Mouse (Mus musculus) layer of hippocampus, adult 18-20 months (tissue): ENCODE results near the gene Ppil2. TPM values are rescaled to one million over a fixed set of nuclear protein-coding genes. Genes with fewer than 3 reads are reported as not detected.

ENCODE experiments used
- DNase-seq, 2 experiments: peaks; one replicate each; pipeline ENCODE4 v3.0.0; 2022; ENCODE audit warnings: low spot score in 2 of 2
- total RNA-seq, 2 experiments: library from RNA; stranded (reverse); gene quantifications; 2 replicates each; pipeline ENCODE4 v1.2.3; 2021

Gene Ppil2
- total RNA-seq, 2 experiments from 2014 or later = 90.6 to 96.2 TPM

GRCm38 (mm10) chr16:17102630-17103220 lies 8.3 kb downstream of the Ppil2 start:
- no peak for DNase-seq

- DNase-seq = no peak
Measured at GRCm38 (mm10) chr16:17096938-17097337, 14.1 kb downstream of the Ppil2 start.

- no peak for DNase-seq
Measured at GRCm38 (mm10) chr16:17088346-17088745, 22.7 kb downstream of the Ppil2 start.

- DNase-seq = peak; percentile 52 to 67
Measured at GRCm38 (mm10) chr16:17086669-17087193, 24.3 kb downstream of the Ppil2 start.

GRCm38 (mm10) chr16:17086241-17086640 lies 24.8 kb downstream of the Ppil2 start:
- no peak for DNase-seq

GRCm38 (mm10) chr16:17085636-17086035 lies 25.4 kb downstream of the Ppil2 start:
- DNase-seq = no peak

- DNase-seq = no peak
Measured at GRCm38 (mm10) chr16:17082121-17082792, 28.8 kb downstream of the Ppil2 start.

DNA sequence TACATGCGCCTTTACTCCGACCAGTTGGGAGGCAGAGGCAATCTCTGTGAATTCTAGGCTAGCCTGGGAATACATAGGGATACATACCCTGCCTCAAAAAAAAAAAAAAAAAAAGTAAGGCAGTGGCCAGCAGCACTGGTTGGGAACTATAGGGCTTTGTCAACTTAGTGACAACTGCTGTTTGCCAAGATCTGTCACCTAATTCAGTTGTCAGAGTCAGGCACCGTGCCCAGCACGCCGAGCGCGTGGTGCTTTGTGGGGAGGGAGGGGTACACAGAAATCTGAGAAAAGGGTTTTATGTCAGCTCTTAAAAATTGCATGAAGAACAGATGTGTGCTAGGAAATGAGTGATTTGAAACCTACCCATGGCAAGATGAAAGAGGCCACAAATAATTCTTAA lies 33.0 kb downstream of the Ppil2 start:
- DNase-seq = peak; percentile 58 to 71

DNA sequence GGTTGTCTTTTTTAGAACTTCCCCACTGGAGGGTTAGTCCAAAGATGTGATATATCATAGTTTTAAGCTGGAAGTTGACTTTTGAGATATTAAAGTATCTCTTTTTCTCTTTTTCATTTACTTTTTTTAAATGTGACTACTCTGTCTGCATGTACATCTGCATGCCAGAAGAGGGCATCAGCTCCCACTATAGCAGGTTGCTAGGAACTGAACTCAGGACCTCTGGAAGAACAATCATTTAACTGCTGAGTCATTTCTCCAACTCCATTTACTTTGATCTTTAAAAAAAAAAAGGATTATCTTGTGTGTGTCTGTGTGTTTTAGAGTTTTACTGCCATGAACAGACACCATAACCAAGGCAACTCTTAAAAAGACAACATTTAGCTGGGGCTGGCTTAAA lies 34.2 kb downstream of the Ppil2 start:
- DNase-seq = no peak

GRCm38 (mm10) chr16:17076301-17076700 lies 34.8 kb downstream of the Ppil2 start:
- no peak for DNase-seq

- DNase-seq = peak in 1 of 2 experiments; percentile 50
Measured at GRCm38 (mm10) chr16:17073000-17073399, 38.1 kb downstream of the Ppil2 start.

DNA sequence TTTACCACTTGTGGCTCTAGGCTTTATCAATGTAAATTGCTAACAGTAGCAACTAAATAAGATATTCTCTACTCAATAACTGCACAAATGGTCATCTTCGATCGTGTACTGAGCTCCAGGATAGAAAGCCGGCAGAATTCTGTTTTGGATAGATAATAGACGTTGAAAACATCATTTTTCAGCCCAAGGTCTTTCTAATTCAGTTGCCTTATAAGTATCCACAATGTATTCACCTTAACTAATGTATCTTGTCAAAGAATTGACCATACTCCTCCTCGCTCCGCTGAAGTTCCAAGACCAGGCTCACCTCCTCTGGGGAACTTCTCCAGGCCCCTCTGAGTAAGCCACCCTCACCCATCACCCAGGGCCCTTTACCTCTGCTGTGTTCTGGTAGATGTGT lies 40.3 kb downstream of the Ppil2 start:
- no peak for DNase-seq

GRCm38 (mm10) chr16:17069511-17070443 lies 41.3 kb downstream of the Ppil2 start, which contains the start of gene Ypel1:
Ypel1 (plus strand) TSS chr16:17069696.
- peak; percentile 82 to 89 for DNase-seq

DNA sequence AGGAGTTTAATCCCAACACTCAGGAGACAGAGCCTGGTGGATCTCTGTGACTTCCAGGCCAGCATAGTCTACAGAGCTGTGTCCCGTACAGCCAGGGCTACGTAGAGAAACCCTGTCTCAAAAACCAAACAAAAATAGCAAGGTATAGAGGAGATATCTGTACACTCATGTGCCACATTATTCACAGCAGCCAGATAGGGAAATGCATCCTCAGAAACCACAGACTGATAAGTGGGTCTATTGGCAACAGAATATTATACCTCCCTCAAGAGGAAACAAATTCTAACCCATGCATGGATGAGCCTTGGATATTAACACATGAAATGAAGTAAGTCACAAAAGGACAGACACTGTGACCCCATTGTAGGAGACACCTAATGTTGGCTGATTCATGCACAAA lies 43.5 kb downstream of the Ppil2 start:
- no peak for DNase-seq

DNA sequence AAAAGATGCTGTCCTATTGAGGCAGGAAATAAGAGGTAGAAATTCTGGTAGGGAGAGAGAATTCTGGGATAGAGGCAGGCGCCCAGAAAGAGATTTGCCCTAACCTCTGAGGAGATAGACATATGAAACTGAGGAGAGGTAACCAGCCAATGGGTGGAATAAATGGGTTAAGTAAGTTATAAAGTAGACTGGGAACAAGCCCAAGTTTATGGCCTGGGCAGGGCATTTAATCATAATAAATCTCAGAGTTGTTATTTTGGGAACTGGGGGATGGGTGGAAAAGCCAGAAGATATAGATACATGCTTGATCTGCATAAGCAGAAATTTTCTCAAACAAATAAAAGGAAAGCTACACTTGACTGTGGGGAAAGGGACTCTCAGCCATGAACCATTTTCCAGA lies 48.7 kb downstream of the Ppil2 start:
- DNase-seq = no peak

- peak; percentile 69 to 84 for DNase-seq
Measured at GRCm38 (mm10) chr16:17055584-17055983, 55.5 kb downstream of the Ppil2 start.

- no peak for DNase-seq
Measured at GRCm38 (mm10) chr16:17053903-17054302, 57.2 kb downstream of the Ppil2 start.

GRCm38 (mm10) chr16:17052087-17052486 lies 59.0 kb downstream of the Ppil2 start:
- DNase-seq = no peak

- no peak for DNase-seq
Measured at GRCm38 (mm10) chr16:17049886-17050285, 61.2 kb downstream of the Ppil2 start.

DNA sequence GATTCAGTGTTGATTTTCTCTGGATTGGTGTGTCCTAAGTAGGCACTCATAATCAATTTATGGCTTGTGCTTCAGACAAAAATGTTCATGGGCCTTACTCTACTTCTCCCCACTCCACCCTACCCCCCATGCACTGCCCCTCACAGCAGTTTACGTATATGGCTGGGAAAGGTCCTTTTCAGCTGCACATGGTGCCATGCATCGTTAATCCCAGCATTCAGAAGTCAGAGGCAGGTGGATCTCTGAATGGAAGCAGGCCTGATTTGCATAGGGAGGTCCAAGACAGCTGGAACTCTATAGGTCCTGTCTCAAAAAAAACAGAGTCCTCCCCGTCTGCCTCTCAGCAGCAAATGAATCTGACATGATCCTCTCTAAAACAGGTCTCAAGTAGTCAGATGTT lies 65.8 kb downstream of the Ppil2 start:
- DNase-seq = no peak

DNA sequence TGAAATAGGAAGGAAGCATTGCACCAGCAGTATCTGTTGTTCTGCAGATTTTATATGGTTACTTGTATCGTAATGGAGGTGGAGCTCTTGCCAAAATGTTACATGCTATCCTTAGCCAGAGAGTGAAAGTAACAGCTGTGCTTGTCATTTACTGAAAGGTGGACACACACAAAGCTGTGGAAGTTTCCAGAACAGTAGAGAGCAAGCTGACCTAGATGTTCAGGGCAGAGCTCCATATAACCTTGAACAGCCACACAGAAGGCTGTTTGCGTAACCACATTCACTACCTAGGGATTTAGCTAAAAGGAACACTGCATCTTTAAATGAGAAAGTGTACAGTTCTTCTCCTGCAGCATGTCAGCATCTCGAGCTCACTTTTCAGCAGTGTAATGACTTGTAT lies 66.7 kb downstream of the Ppil2 start:
- DNase-seq = no peak

GRCm38 (mm10) chr16:17041417-17041816 lies 69.6 kb downstream of the Ppil2 start:
- DNase-seq = no peak
